Mouse (Mus musculus) ovary, adult 18-20 months (tissue): ENCODE results near the gene Npy5r.

ENCODE experiments used
- DNase-seq: peaks from one replicate; pipeline ENCODE4 v3.0.0; 2022; ENCODE audit warnings: low spot score, mixed read lengths

The Npy5r gene

GRCm38 (mm10) chr8:66687511-66688329, at the start of gene Npy5r:
TSS of gene Npy5r (minus strand) at chr8:66688128.
- DNase-seq = no peak

- no peak for DNase-seq
Measured at GRCm38 (mm10) chr8:66731957-66732356, 44.0 kb upstream of the Npy5r start.

- DNase-seq = no peak
Measured at GRCm38 (mm10) chr8:66729446-66729845, 41.5 kb upstream of the Npy5r start.

- no peak for DNase-seq
Measured at GRCm38 (mm10) chr8:66722835-66723234, 34.9 kb upstream of the Npy5r start.

- DNase-seq = no peak
Measured at GRCm38 (mm10) chr8:66714324-66714975, 26.5 kb upstream of the Npy5r start.

- no peak for DNase-seq
Measured at GRCm38 (mm10) chr8:66698782-66699181, 10.9 kb upstream of the Npy5r start.

- no peak for DNase-seq
Measured at GRCm38 (mm10) chr8:66698011-66698410, 10.1 kb upstream of the Npy5r start.

GRCm38 (mm10) chr8:66696970-66697843, 9.3 kb upstream of the Npy5r start, which contains the start of gene Npy1r:
TSS of gene Npy1r (plus strand) at chr8:66697192.
- peak; percentile 8 for DNase-seq

GRCm38 (mm10) chr8:66690402-66690801, 2.5 kb upstream of the Npy5r start:
- DNase-seq = no peak

GRCm38 (mm10) chr8:66688799-66689198, 871 bp upstream of the Npy5r start:
- no peak for DNase-seq

GRCm38 (mm10) chr8:66688395-66688794, 467 bp upstream of the Npy5r start:
- no peak for DNase-seq

- DNase-seq = no peak
Measured at GRCm38 (mm10) chr8:66681261-66681660, 6.7 kb downstream of the Npy5r start.

- no peak for DNase-seq
Measured at GRCm38 (mm10) chr8:66630721-66631120, 57.2 kb downstream of the Npy5r start.
